Mouse (Mus musculus) spleen, postnatal 4 days (tissue): ENCODE data around the gene Sorbs1.

Source experiments
- DNase-seq, 2 experiments: peaks; one replicate each; pipeline ENCODE4 v3.0.0; 2022; ENCODE audit warnings: low spot score in 2 of 2

Gene Sorbs1

DNA sequence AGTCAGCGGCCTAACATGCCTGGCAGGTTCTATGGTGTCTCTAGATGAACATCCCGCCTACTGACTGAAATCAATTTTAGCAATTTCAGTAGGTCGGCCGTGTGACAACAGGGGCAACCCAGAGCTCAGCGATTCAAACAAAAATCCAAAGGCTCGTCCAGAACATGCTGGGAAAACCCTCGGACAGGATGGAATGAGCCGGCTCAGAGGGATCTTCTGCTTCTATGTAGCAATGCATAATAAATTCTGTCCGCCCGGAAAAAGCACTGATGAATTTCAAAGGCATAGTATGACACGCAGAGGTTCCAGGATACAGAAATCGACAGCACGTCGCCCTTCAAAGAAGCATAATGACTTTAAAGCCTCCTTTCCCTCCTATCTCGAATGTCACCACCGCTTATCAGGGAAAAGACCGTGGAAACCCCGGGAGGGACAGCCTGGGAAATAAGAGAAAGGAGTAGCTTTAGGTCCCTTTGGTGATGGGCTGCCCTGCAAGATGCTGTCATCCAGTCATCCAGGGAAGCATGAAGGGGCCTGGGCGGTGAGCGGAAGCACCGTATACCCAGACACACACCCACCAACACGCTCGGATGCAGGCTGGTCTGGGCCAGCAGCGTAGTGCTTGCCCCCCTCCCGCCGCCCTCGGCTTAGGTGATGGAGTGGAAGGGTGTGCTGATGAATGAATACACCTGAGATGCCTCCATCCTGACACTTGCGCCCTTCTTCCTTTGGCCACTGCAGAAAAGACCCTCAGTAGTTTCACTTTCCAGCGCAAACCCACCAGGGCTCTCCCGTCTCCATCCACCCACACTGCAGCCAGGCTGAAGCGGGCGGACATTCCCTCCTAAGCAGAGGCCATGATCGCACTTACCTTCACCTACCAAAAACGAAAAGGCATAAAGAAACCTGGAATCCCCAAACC, 818 bp downstream of the Sorbs1 start:
- DNase-seq, result peak; percentile 54 to 79

GRCm38 (mm10) chr19:40511679-40512309, 1.8 kb downstream of the Sorbs1 start:
- peak; percentile 67 to 74 for DNase-seq

- no peak for DNase-seq
Observed at GRCm38 (mm10) chr19:40511100-40511439, 2.5 kb downstream of the Sorbs1 start.

DNA sequence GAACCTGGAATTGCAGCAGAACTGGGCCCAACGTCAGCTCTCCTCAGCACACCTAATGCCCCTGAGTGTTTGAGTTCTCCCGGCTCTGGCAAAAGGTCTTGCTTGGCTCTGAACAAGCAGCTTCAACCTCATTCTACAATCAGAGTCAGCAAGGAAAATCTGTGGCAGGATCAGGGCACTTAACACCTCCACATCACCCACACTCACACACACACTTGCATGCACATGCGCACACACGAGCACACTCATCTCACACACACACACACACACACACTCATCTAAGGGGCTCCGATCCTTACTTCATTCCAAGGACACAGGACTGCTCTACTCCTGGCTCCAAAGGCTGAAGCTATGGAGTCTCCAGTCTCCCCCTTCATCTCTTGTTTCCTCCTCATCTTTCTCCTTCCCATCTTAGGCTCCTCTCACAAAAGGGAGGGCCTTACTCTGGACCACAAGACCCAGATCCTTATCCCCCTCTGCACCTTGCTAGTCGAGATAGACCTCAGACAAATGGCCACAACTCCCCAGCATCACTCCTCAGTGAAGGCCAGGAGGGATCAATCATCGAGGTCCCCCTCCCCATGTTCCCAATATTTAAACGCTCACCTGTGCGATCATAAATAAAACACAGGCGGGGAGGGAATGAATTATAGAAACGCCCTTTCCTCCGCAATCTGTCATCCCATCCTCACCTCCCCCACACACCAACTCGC, 3.0 kb downstream of the Sorbs1 start:
- no peak for DNase-seq

- no peak for DNase-seq
Observed at GRCm38 (mm10) chr19:40509274-40509673, 4.3 kb downstream of the Sorbs1 start.

DNA sequence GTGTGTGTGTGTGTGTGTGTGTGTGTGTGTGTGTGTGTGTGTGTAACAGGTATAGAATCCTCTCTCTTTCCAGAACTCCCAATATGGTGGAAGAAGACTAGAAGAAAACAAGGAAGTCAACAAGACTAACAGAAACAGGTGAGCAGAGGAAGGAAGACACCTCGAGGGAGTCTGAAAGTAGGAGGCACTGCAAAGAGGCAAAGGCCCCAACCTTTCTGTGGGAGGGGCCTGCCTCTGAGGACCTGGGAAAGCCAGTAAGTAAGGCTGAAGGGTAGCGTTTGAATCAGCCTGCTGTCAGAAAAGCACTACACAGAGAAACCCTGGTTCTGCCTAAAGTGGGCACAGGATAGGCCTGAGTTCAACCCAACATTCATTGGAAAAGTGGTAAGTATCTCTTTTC, 4.7 kb downstream of the Sorbs1 start:
- no peak for DNase-seq

DNA sequence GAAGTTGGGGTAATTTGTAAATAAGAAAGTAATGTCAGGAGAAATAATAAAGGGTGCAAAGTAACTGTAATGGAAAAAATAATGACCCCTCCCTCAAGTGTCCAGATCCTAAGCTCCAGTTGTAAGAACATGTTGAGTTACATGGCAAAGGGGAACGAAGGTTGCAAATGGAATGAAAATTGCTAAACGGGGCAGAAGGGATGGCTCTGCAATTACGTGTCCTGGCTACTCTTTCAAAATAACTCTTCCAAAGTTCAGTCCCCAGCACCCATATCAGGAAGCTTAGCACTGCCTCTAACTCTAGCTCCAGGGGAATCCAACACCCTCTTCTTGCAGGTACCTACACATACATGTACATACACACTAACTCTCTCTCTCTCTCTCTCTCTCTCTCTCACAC, 6.6 kb downstream of the Sorbs1 start:
- no peak for DNase-seq

DNA sequence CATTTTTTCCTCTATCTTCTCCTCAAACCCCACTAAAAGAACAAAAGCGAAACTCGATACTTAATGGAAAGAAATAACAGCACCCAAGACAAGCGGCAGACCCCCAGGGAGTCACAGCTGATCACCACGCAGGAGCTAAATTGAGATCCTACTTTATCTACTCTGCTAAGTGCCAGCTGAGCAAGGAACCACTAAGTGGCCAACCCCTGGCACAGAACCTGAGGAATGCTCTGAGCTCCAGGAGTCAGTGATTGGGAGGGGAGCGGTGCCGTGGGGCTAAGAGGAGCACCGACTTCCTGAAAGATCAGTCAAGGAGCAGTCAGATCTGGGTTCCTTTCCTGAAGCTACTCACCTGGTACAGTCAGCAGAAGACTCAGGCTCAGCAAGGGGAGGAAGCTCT, 9.2 kb downstream of the Sorbs1 start:
- DNase-seq, result no peak

GRCm38 (mm10) chr19:40499940-40500737, 13.4 kb downstream of the Sorbs1 start:
- DNase-seq, result no peak

- DNase-seq, result no peak
Observed at GRCm38 (mm10) chr19:40499141-40499540, 14.4 kb downstream of the Sorbs1 start.

DNA sequence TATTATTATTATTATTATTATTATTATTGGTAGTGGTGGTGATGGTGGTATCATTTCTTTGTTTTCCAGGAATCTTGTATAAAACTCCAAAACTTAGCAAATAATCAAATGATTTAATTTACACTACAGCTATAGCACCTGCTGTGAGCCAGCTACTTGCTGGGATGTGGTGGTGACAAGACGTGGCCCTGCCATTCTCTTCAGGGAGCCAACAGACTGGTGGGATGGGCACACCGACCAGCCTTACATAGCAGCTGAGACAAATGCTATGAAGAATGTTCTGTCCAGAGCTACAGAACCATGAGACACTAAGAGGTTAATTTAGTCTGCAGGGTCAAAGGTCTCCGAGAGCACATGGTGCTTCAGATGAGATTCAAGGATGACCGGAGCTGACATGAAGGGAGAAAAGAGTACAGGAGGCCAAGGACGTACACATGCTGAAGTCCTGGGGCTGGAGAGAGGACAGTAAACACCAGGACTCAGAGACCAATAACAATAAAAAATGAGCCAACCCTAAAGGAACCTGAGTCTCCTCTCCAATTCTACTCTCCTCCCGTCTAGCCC, 15.3 kb downstream of the Sorbs1 start:
- no peak for DNase-seq

DNA sequence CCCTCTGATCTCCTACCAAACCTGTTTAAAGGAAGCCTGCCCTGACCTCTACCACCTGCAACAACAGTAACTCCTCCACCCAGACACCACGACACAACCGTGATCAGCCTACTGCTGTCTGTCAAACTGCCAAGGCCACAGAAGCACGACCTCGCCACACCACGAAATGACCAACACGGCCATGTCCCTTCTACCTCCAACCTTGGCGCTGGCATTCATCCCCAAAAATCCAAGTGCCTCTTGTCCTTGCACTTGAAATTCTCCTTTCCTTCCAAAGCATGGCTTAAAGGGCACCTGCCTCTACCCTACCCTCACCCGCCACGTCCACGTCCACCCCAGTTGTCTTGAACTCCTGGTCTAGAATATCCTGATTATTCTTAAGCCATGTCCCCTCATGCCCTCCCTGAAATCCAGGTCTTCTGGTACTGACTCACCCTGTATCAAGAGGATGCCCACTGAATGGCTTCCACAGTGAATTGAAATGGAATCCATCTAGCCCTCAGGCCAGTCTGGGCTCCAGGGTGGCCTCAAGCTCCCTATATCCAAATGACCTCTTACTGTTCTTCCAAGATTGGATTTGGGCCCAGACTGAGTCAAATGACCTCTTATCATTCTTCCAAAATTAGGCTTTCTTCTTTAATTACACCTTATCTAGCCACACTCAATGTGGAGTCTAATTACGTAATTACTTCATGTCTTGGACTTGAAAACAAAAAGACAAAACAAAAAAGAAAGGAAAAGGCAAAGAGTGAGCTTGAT, 16.9 kb downstream of the Sorbs1 start:
- DNase-seq, result no peak

GRCm38 (mm10) chr19:40496071-40496470, 17.5 kb downstream of the Sorbs1 start:
- DNase-seq, result no peak

DNA sequence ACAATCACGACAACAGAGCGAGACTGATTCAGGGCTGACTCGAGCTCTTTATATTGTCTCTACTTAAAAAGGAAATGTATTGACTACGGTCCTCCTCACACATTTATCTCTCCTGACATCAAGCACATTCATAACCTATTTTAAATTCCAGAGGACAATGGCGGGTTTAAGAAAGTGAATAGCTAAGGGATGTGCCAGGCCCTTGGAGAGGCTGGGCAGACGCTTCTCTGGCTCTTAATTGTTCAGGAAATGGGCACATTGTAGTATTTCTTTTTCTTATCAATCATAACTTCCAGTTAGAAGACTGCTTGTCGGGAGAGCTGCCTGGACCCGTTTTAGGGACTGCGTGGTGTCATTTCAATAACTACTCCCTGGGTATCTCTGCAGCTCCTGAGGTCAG, 20.7 kb downstream of the Sorbs1 start:
- DNase-seq, result no peak

DNA sequence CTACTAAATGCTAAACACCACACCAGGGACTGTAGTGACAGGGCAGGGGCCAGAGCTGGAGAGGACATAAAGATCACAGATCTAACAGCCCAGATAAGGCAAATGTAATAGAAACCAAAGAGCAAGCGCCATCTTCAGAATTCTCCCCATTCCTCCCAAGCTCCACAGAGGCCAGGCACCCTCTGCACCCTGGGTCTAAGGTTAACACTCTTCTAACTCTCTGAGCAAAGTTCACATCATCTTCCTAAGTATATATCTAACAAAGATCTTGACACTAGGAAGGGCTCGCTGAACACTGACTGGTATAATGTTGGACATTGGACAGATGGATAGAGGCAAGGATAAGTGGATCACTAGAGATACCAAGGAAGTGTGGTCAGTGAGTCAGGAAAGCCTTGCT, 22.1 kb downstream of the Sorbs1 start:
- DNase-seq, result no peak

- DNase-seq, result no peak
Observed at GRCm38 (mm10) chr19:40490765-40491164, 22.8 kb downstream of the Sorbs1 start.

GRCm38 (mm10) chr19:40489633-40490032, 23.9 kb downstream of the Sorbs1 start:
- DNase-seq, result no peak

GRCm38 (mm10) chr19:40488853-40489454, 24.6 kb downstream of the Sorbs1 start:
- DNase-seq, result no peak

DNA sequence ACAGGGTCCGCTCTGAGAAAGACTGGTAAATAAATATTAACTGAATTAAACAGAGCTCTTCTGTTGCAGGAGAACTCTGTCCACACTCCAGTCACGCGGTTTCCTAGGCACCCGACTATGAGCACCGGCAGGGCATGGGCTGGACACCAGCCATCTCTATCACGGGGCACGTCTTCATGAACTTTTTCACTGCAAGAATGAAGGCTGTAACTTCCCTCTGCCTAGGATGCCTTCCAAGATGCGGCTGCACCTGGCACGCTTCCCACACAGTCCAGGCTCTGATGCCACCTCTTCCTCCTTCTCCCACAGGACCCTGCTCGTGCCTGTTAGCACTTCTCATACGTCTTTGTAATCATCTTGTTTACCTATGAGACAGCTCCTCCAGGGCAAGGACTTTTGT, 26.0 kb downstream of the Sorbs1 start:
- DNase-seq, result no peak

DNA sequence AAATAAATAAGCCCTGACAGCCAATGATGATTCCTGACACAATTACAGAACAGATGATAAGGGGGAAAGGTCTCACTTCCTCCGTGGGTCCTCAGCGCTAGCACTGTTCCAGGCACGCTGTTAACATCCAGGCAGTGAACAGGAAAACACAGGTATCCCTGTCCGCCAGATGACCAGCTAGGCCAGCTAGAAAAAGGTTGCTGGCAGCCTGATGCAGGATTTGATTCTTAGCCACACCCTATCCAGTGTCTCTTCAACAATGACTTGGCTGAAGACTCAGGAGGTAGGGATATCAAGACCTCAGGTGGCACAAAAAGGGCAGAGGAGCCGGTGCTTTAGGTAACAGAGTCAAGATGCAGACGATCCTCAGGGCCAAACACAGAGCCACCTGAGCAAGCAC, 32.5 kb downstream of the Sorbs1 start:
- peak in 1 of 2 experiments; percentile 49 for DNase-seq
